Mouse (Mus musculus) CH12.LX (cell line): ENCODE results near the gene Mrgbp.

ENCODE experiments used
- BHLHE40 ChIP-seq: IDR thresholded peaks from 2 replicates; pipeline ENCODE4 v1.6.1; 2011; ENCODE audit warnings: mild to moderate bottlenecking, low read depth, low read length, improper control_type of control experiment
- CTCF ChIP-seq, 2 experiments: IDR thresholded peaks in 1 of 2; conservative IDR thresholded peaks in 1 of 2; 2 replicates each; pipeline ENCODE4 v1.5.1; 2011 to 2012; ENCODE audit warnings: low read depth in 2 of 2, low read length in 2 of 2, improper control_type of control experiment in 1 of 2, inconsistent platforms in 1 of 2, mild to moderate bottlenecking in 1 of 2, moderate library complexity in 1 of 2
- EP300 ChIP-seq: IDR thresholded peaks from 2 replicates; pipeline ENCODE4 v1.6.1; 2011; ENCODE audit warnings: low read length, improper control_type of control experiment
- MAFK ChIP-seq: IDR thresholded peaks from 2 replicates; pipeline ENCODE4 v1.6.1; 2011; ENCODE audit warnings: low read length, improper control_type of control experiment; ENCODE audit not compliant: insufficient replicate concordance
- POLR2A ChIP-seq: IDR thresholded peaks from 2 replicates; pipeline ENCODE4 v1.6.1; 2011; ENCODE audit warnings: low read depth, mild to moderate bottlenecking, improper control_type of control experiment, low read length
- POLR2AphosphoS2 ChIP-seq: IDR thresholded peaks from 2 replicates; pipeline ENCODE4 v1.6.1; 2011; ENCODE audit warnings: low read depth, low read length, improper control_type of control experiment
- SMC3 ChIP-seq: IDR thresholded peaks from 2 replicates; pipeline ENCODE4 v1.6.1; 2011; ENCODE audit warnings: low read depth, low read length, improper control_type of control experiment
- TBP ChIP-seq: conservative IDR thresholded peaks from 2 replicates; pipeline ENCODE4 v1.6.1; 2011; ENCODE audit warnings: low read depth, low read length, improper control_type of control experiment
- ZKSCAN1 ChIP-seq: IDR thresholded peaks from 2 replicates; pipeline ENCODE4 v1.6.1; 2012; ENCODE audit warnings: low read depth, inconsistent platforms, low read length, improper control_type of control experiment, borderline replicate concordance

DNA sequence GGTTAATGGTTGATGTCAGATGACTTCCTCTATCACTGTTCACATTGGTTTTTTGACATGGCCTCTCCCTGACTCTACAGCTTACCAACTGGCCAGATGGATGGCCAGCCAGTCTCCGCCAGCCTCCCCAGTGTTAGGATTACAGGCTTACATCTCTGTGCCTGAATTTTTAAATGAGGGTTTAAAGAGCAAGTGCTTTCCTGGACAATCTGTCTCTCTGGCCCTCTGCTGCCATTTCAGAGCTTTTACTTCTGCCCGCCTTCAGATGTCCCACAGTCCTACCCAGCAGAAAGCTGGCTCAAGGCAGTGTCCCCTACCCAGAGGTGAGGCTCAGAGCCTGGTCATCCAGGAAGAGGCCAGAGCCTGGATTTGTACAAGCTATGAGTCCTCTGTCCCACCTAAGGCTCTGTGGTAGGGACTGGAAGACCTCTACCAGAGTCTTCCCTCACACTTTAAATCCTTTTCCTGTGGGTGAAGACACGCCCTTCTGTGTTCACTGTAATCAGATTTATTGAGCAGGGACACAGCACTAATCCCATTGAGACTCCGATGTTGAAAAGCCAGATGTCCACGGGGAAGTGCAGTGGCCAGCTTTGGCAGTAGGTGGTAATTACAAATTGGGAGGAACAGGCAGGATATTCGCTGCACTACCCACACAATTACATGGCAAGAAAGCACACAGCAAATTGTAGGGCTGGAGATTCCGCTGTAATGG lies 49.3 kb upstream of the Mrgbp start:
- TF ChIP-seq POLR2AphosphoS2 (no peak), CTCF (conservative IDR thresholded peaks at IDR 0.05 in 1 of 2, IDR thresholded peaks at IDR 0.05 in 1 of 2; ENCODE audit: low read depth in 2 of 2, low read length in 2 of 2) (no peak), MAFK (no peak), EP300 (no peak), POLR2A (no peak), BHLHE40 (no peak), SMC3 (no peak), ZKSCAN1 (no peak), TBP (no peak)
